Mouse (Mus musculus) E14TG2a.4 (cell line): Measurements from ENCODE around the gene Slc4a4.
A peak's percentile ranks its signal among the peaks of the same experiment; 100 is the strongest.

Source experiments
- H3K27me3 ChIP-seq: 2 replicates; pipeline ENCODE4 v1.6.1; 2014; ENCODE audit warnings: low read length, control low read depth; ENCODE audit not compliant: insufficient read depth
- H3K36me3 ChIP-seq: 2 replicates; pipeline ENCODE4 v1.6.1; 2014; ENCODE audit warnings: low read length, control low read depth; ENCODE audit not compliant: insufficient read depth
- H3K4me1 ChIP-seq: replicated peaks from 2 replicates; pipeline ENCODE4 v1.6.1; 2014; ENCODE audit warnings: low read depth, low read length, control low read depth
- H3K4me3 ChIP-seq: replicated peaks from 2 replicates; pipeline ENCODE4 v1.5.1; 2014; ENCODE audit warnings: mild to moderate bottlenecking, low read length
- H3K9me3 ChIP-seq: 2 replicates; pipeline ENCODE4 v1.6.1; 2014; ENCODE audit warnings: low read length, control low read depth
- CTCF ChIP-seq: conservative IDR thresholded peaks from 2 replicates; pipeline ENCODE4 v1.5.1; 2014; ENCODE audit warnings: low read length
- NANOG ChIP-seq: IDR thresholded peaks from 2 replicates; pipeline ENCODE4 v1.6.1; 2014; ENCODE audit warnings: borderline replicate concordance, low read length, mixed read lengths
- POU5F1 ChIP-seq: IDR thresholded peaks from 2 replicates; pipeline ENCODE4 v1.6.1; 2014; ENCODE audit warnings: low read length, borderline replicate concordance

The Slc4a4 gene

GRCm38 (mm10) chr5:88928201-88928916, 41.7 kb downstream of the Slc4a4 start:
- Histone ChIP-seq H3K27me3 (no peaks in the 10 kb centered on the region), H3K4me3 (no peak overlapping the region), H3K4me1 (no peaks in the 10 kb centered on the region; the same call in 1 of the 2 replicates), H3K36me3 (no peaks in the 10 kb centered on the region), H3K9me3 (no peaks in the 10 kb centered on the region)
- TF ChIP-seq NANOG (no peak), CTCF (peak; percentile 27)

GRCm38 (mm10) chr5:88929392-88930094, 42.9 kb downstream of the Slc4a4 start:
- Histone ChIP-seq H3K27me3 (no peaks in the 10 kb centered on the region), H3K4me1 (no peaks in the 10 kb centered on the region; the same call in 1 of the 2 replicates), H3K36me3 (no peaks in the 10 kb centered on the region), H3K9me3 (no peaks in the 10 kb centered on the region), H3K4me3 (no peak overlapping the region)
- TF ChIP-seq CTCF (no peak), NANOG (no peak), POU5F1 (no peak)

DNA sequence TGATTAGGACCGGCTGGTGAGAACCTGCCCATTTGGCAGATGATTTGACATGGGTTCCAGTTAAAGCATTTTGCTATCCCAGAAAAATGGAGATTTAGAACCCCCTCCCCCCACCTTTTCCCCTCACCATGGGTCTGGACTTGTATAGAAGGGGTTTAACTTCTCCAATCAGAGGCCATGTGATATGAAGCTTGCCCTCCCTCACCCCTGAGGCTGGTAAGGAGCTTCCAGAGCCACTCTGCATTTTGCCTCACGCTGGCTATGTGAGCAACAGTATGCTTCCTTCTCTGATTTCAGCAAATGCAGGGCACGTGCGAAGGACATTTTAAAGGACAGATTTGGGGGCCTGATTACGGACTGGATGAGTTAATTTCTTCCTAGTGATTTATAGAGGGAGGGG, 43.5 kb downstream of the Slc4a4 start:
- H3K27me3 ChIP-seq: no peaks in the 10 kb centered on the region
- TF ChIP-seq NANOG (no peak), POU5F1 (no peak)
- no peaks in the 10 kb centered on the region; the same call in 1 of the 2 replicates for H3K4me1 ChIP-seq
- no peak overlapping the region for H3K4me3 ChIP-seq
- no peaks in the 10 kb centered on the region for H3K9me3 ChIP-seq
- no peaks in the 10 kb centered on the region for H3K36me3 ChIP-seq

DNA sequence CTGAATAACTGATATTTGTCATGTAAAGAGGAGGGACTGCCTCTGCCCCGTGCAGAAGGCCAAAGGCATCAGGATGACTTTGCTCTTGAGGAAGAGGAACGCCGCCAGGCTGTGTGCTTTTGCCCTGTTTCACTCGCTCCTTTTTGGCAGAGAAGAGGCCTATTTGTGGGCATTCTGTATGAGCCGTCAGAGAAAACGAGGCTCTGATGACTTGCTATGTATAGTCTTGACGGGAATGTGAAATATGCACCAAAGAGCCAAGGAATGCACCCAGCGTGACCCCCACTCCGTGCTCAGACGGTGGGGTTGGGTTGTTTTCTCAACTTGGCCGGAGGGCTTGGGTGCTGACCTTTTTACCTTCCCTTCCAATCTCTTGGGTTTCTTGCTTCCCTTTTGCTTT, 44.0 kb downstream of the Slc4a4 start:
- TF ChIP-seq POU5F1 (no peak), NANOG (no peak), CTCF (no peak)
- Histone ChIP-seq H3K4me3 (no peak overlapping the region), H3K9me3 (no peaks in the 10 kb centered on the region), H3K27me3 (no peaks in the 10 kb centered on the region), H3K4me1 (no peaks in the 10 kb centered on the region; the same call in 1 of the 2 replicates), H3K36me3 (no peaks in the 10 kb centered on the region)

- no peak overlapping the region for H3K4me3 ChIP-seq
- TF ChIP-seq NANOG (no peak), CTCF (no peak), POU5F1 (no peak)
- no peaks in the 10 kb centered on the region; the same call in 1 of the 2 replicates for H3K4me1 ChIP-seq
- no peaks in the 10 kb centered on the region for H3K36me3 ChIP-seq
- no peaks in the 10 kb centered on the region for H3K27me3 ChIP-seq
- no peaks in the 10 kb centered on the region for H3K9me3 ChIP-seq
These were observed 44.6 kb downstream of the Slc4a4 start for GRCm38 (mm10) chr5:88931176-88931575.

DNA sequence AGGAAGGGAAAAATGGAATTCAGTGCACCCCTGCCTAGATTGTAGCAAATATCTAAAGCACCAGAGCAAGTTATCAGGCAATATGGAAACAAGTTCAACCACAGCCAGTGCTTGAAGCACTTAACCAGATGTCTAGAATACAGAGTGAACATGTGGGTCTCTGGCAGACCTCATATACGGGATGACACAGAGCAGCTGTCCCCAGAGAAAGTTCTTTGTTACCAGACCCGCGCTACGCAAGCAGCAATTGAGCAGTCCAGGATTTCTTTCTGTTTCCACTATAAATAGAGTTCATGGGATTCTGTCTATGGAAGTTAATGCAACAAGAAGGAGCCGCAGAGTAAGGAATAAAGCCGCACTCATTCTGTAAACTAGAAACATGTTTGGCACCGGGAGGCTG, 46.8 kb downstream of the Slc4a4 start:
- Histone ChIP-seq H3K27me3 (no peaks in the 10 kb centered on the region), H3K4me3 (no peak overlapping the region), H3K36me3 (no peaks in the 10 kb centered on the region), H3K9me3 (no peaks in the 10 kb centered on the region), H3K4me1 (no peaks in the 10 kb centered on the region; the same call in 1 of the 2 replicates)
- TF ChIP-seq NANOG (no peak), POU5F1 (no peak), CTCF (no peak)

DNA sequence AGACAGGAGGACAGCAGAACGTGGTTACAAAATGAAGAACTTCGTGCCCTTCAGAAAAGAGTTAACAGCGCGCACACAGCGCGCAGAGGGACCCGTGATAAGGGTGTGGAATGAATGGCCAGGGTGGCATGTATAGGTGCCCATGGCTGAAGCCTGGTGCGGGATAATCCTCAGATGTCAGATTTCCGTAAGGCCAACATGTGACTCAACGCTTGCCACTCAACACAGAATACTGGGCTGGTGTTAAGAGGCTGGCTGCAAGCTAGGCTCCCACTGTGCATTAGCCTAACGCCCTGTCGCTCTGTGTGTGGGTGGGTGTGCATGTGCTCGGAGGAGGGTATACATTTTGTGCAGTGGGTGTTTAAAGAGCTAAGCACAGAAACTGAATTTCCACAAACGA, 47.3 kb downstream of the Slc4a4 start:
- TF ChIP-seq POU5F1 (no peak), NANOG (no peak), CTCF (no peak)
- H3K36me3 ChIP-seq: no peaks in the 10 kb centered on the region
- no peaks in the 10 kb centered on the region for H3K9me3 ChIP-seq
- H3K4me1 ChIP-seq: no peaks in the 10 kb centered on the region; the same call in 1 of the 2 replicates
- H3K27me3 ChIP-seq: no peaks in the 10 kb centered on the region
- no peak overlapping the region for H3K4me3 ChIP-seq

DNA sequence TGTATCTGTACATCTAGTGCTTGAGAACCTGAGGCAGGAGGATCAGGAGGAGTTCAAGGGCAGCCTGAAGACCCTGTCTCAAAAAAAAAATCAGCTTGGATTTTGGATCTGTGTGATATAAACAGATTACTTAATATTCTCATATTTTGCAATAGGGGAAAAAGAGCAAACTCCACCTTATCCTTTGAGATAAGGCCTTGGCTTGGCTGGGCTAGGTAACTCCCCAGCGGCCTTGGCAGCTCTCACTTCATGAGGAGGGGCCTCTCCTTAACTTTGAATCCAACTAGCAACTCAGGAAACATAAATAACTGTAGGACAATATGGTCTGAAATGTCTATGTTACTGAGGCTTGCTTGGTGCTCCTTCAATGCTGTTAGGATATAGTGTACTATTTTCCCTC, 51.6 kb downstream of the Slc4a4 start:
- no peaks in the 10 kb centered on the region for H3K4me1 ChIP-seq
- TF ChIP-seq POU5F1 (no peak), CTCF (no peak), NANOG (no peak)

GRCm38 (mm10) chr5:88939151-88939550, 52.5 kb downstream of the Slc4a4 start:
- no peaks in the 10 kb centered on the region for H3K36me3 ChIP-seq
- H3K27me3 ChIP-seq: no peaks in the 10 kb centered on the region
- no peaks in the 10 kb centered on the region for H3K4me1 ChIP-seq
- no peak overlapping the region for H3K4me3 ChIP-seq
- TF ChIP-seq NANOG (no peak), POU5F1 (no peak), CTCF (no peak)
- H3K9me3 ChIP-seq: no peaks in the 10 kb centered on the region

More for the DNA sequence above, 51.6 kb downstream of the Slc4a4 start:
- Histone ChIP-seq H3K36me3 (no peaks in the 10 kb centered on the region), H3K27me3 (no peaks in the 10 kb centered on the region), H3K4me3 (no peak overlapping the region), H3K9me3 (no peaks in the 10 kb centered on the region)
